9 mouse cellular contexts compared by ENCODE assay signal in genomic region chr11:35120894-35121610, GRCm38 (mm10). TPM values are rescaled to one million over a fixed set of nuclear protein-coding genes. Genes with fewer than 3 reads are reported as not detected.
DNase-seq lines count a peak whose midpoint lies in the region; ATAC-seq lines count a peak whose summit lies in the region.
"Had no signal": no experiment of that assay in that cellular context is flagged by ENCODE, and none has a peak within 500 bp of the region (broad histone marks: within the 10 kb centered on the region; RNA-seq: fewer than 3 reads in every experiment).

Gene Slit3, plus strand, starts transcription at chr11:35121224.

- DNase-seq in frontal cortex, adult 2 months (ENCODE audit: extremely low spot score in 1 of 2, low spot score in 1 of 2), result peak in 1 of 2 experiments; percentile 41
- no peak for DNase-seq in frontal cortex, postnatal 10 days (ENCODE audit: low spot score in 2 of 2)
- peak; percentile 91 for DNase-seq in embryo, embryonic 10 days (ENCODE audit: low spot score)
- DNase-seq in gonadal fat pad, adult 2 months (ENCODE audit: low read depth), result no peak
- peak; percentile 89 for DNase-seq in limb, embryonic 11.5 days (ENCODE audit: low spot score)
- peak; percentile 51 for DNase-seq in midbrain, embryonic 14.5 days
- peak; percentile 68 for DNase-seq in testis, postnatal 14 days (ENCODE audit: low spot score)

- under 1% methylated on average over 60 of the region's 75 CpGs for WGBS in intestine, embryonic 15.5 days
- WGBS in limb, embryonic 11.5 days, result 0% methylated on average over 55 of the region's 75 CpGs
- WGBS in midbrain, embryonic 14.5 days, result under 1% methylated on average over 67 of the region's 75 CpGs

- no peaks in the 10 kb centered on the region for H3K9me3 ChIP-seq in intestine, embryonic 15.5 days
- no peaks in the 10 kb centered on the region for H3K9me3 ChIP-seq in limb, embryonic 11.5 days (ENCODE audit: control insufficient read depth, low read length)
- H3K9me3 ChIP-seq in midbrain, embryonic 14.5 days (ENCODE audit: control insufficient read depth, low read length), result no peaks in the 10 kb centered on the region

- H3K4me2 ChIP-seq in intestine, embryonic 15.5 days (replicated peaks), result peak within 1 kb of the TSS; percentile 82
- H3K4me2 ChIP-seq in limb, embryonic 11.5 days (ENCODE audit: low read depth, severe bottlenecking), result peak within 1 kb of the TSS; percentile 86
- peak within 1 kb of the TSS; percentile 97 for H3K4me2 ChIP-seq in midbrain, embryonic 14.5 days (ENCODE audit: low read length)

- peak within 1 kb of the TSS; percentile 63 for H3K4me3 ChIP-seq in intestine, embryonic 15.5 days (replicated peaks)
- H3K4me3 ChIP-seq in limb, embryonic 11.5 days (ENCODE audit: low read depth, low read length), result peak within 1 kb of the TSS; percentile 89
- H3K4me3 ChIP-seq in midbrain, embryonic 14.5 days (replicated peaks; ENCODE audit: low read depth, low read length), result peak within 1 kb of the TSS; percentile 54

- peaks cover 24% of the 10 kb centered on the region for H3K27me3 ChIP-seq in intestine, embryonic 15.5 days (replicated peaks)
- no peaks in the 10 kb centered on the region for H3K27me3 ChIP-seq in limb, embryonic 11.5 days (ENCODE audit: control insufficient read depth, insufficient read depth, low read length)
- H3K27me3 ChIP-seq in midbrain, embryonic 14.5 days (ENCODE audit: control insufficient read depth, insufficient read depth, low read length), result peaks cover 54% of the 10 kb centered on the region

- H3K27ac ChIP-seq in intestine, embryonic 15.5 days, result peak within 1 kb of the TSS; percentile 57
- H3K27ac ChIP-seq in limb, embryonic 11.5 days (replicated peaks; ENCODE audit: low read depth, low read length), result peak within 1 kb of the TSS; percentile 86
- no peak within 1 kb of the TSS for H3K27ac ChIP-seq in midbrain, embryonic 14.5 days (replicated peaks; ENCODE audit: low read depth, low read length)
- H3K27ac ChIP-seq: macrophage had no signal

- peak; percentile 87 for ATAC-seq in intestine, embryonic 15.5 days
- peak; percentile 89 for ATAC-seq in limb, embryonic 11.5 days (ENCODE audit: insufficient number of reproducible peaks, low FRiP score, low TSS enrichment, low read depth)
- ATAC-seq in midbrain, embryonic 14.5 days (ENCODE audit: low FRiP score, low TSS enrichment), result 0 out of 2 replicates have a peak, but pooled peaks have one; percentile 40

- H3K9ac ChIP-seq in intestine, embryonic 15.5 days, result peak within 1 kb of the TSS; percentile 60
- H3K9ac ChIP-seq in limb, embryonic 11.5 days (ENCODE audit: low read length), result peak within 1 kb of the TSS; percentile 87
- peak within 1 kb of the TSS; percentile 64 for H3K9ac ChIP-seq in midbrain, embryonic 14.5 days (replicated peaks; ENCODE audit: low read length)

- peaks cover 21% of the 10 kb centered on the region for H3K4me1 ChIP-seq in intestine, embryonic 15.5 days (replicated peaks)
- peaks cover 47% of the 10 kb centered on the region for H3K4me1 ChIP-seq in limb, embryonic 11.5 days (ENCODE audit: control insufficient read depth, insufficient read depth, low read length)
- H3K4me1 ChIP-seq in midbrain, embryonic 14.5 days (ENCODE audit: control insufficient read depth, insufficient read depth, low read length), result peaks cover 14% of the 10 kb centered on the region; the same call in 1 of the 2 replicates

- no peaks in the 10 kb centered on the region for H3K36me3 ChIP-seq in intestine, embryonic 15.5 days
- H3K36me3 ChIP-seq in limb, embryonic 11.5 days (ENCODE audit: control insufficient read depth, insufficient read depth, low read length), result no peaks in the 10 kb centered on the region; the same call in 1 of the 2 replicates
- no peaks in the 10 kb centered on the region for H3K36me3 ChIP-seq in midbrain, embryonic 14.5 days (ENCODE audit: control insufficient read depth, insufficient read depth, low read length)

RNA-seq across cellular contexts. Expression of gene Slit3, which starts in this region (rescaled TPM):
- 10.8 and 11.3 TPM in 2 replicates for polyA plus RNA-seq in frontal cortex, adult 2 months (2012; rRNA removed)
- polyA plus RNA-seq in gonadal fat pad, adult 2 months (2012; rRNA removed), result 57.3 and 75.2 TPM in 2 replicates
- polyA plus RNA-seq in intestine, embryonic 15.5 days (2015; fragmentation: Nextera tagmentation; extraction: Ambion mirVana), result 15.9 TPM in 2 replicates
- polyA plus RNA-seq in limb, embryonic 11.5 days (2014; fragmentation: Nextera tagmentation; extraction: Ambion mirVana), result 30.6 and 40.7 TPM in 2 replicates
- 3.5 and 4.7 TPM in 2 replicates for polyA plus RNA-seq in midbrain, embryonic 14.5 days (2014; fragmentation: Nextera tagmentation; extraction: Ambion mirVana)
- polyA plus RNA-seq: macrophage had no signal

Comparison
In these comparisons a context has a peak if more than half of its experiments do, and no peak if none do; other contexts are left out.
1. DNase-seq: peak in embryo, embryonic 10 days (single experiment), limb, embryonic 11.5 days (single experiment), midbrain, embryonic 14.5 days (single experiment) and testis, postnatal 14 days (single experiment); none in frontal cortex, postnatal 10 days (0 of 2) and gonadal fat pad, adult 2 months (single experiment).
2. Peak in every context shown above with its lines, with median percentiles within 50 percentile points of each other: ATAC-seq, H3K4me2 ChIP-seq, H3K4me3 ChIP-seq and H3K9ac ChIP-seq.